Mouse (Mus musculus) heart, embryonic 14.5 days (tissue): ENCODE results near the gene Rasgef1c. TPM values are rescaled to one million over a fixed set of nuclear protein-coding genes. Genes with fewer than 3 reads are reported as not detected.
A peak's percentile ranks its signal among the peaks of the same experiment; 100 is the strongest.

Experiments used
- ATAC-seq: fragments of 200-750 bp; cut with Nextera tagmentation; 2 replicates; pipeline ENCODE4 v1.8.0; 2017; ENCODE audit warnings: low read depth, moderate TSS enrichment; ENCODE audit not compliant: insufficient number of reproducible peaks, insufficient read depth, low FRiP score
- H3K27ac ChIP-seq, 2 experiments: fragments of 200-500 bp in 1 of 2; fragments of 300-500 bp in 1 of 2; sonication (generic) in 1 of 2; replicated peaks in 1 of 2; 2 replicates each; pipeline ENCODE4 v1.5.1; 2012 to 2014; ENCODE audit warnings: low read depth in 2 of 2, low read length in 2 of 2, control low read depth in 1 of 2, mild to moderate bottlenecking in 1 of 2, mixed read lengths in 1 of 2; ENCODE audit not compliant: control insufficient read depth in 1 of 2, insufficient read depth in 1 of 2
- H3K27me3 ChIP-seq: fragments of 300-500 bp; sonication (generic); 2 replicates; pipeline ENCODE4 v1.6.1; 2014; ENCODE audit warnings: mild to moderate bottlenecking, low read length, control low read depth; ENCODE audit not compliant: control insufficient read depth, insufficient read depth
- H3K36me3 ChIP-seq: fragments of 300-500 bp; sonication (generic); 2 replicates; pipeline ENCODE4 v1.6.1; 2014; ENCODE audit warnings: mild to moderate bottlenecking, control low read depth, low read length, mixed read lengths; ENCODE audit not compliant: control insufficient read depth, insufficient read depth
- H3K4me1 ChIP-seq, 2 experiments: fragments of 200-500 bp in 1 of 2; fragments of 300-500 bp in 1 of 2; sonication (generic) in 1 of 2; 2 replicates each; pipeline ENCODE4 v1.6.1; 2012 to 2014; ENCODE audit warnings: low read length in 2 of 2, control low read depth in 1 of 2, mixed read lengths in 1 of 2; ENCODE audit not compliant: control insufficient read depth in 2 of 2, insufficient read depth in 2 of 2
- H3K4me2 ChIP-seq: fragments of 300-500 bp; sonication (generic); 2 replicates; pipeline ENCODE4 v1.6.1; 2014; ENCODE audit warnings: mild to moderate bottlenecking, low read length
- H3K4me3 ChIP-seq, 2 experiments: fragments of 200-500 bp in 1 of 2; fragments of 300-500 bp in 1 of 2; sonication (generic) in 1 of 2; 2 replicates each; pipeline ENCODE4 v1.5.1; 2012 to 2014; ENCODE audit warnings: low read length in 2 of 2, mild to moderate bottlenecking in 2 of 2, control low read depth in 1 of 2, low read depth in 1 of 2, moderate library complexity in 1 of 2; ENCODE audit not compliant: control insufficient read depth in 1 of 2, insufficient read depth in 1 of 2
- H3K9ac ChIP-seq: fragments of 300-500 bp; sonication (generic); 2 replicates; pipeline ENCODE4 v1.6.1; 2014; ENCODE audit warnings: mild to moderate bottlenecking, low read length
- H3K9me3 ChIP-seq: fragments of 300-500 bp; sonication (generic); 2 replicates; pipeline ENCODE4 v1.6.1; 2016; ENCODE audit warnings: low read length, control low read depth; ENCODE audit not compliant: control insufficient read depth
- WGBS: fragments of 180-500 bp; shearing (Covaris S2); extraction: QIAGEN DNeasy Blood & Tissue Kit; methylation state at CpG from one replicate; pipeline ENCODE4 v1.1.7; 2014; 5-methylcytosine and 5-hydroxymethylcytosine counted together
- polyA plus RNA-seq: library from polyadenylated mRNA; unstranded; fragments of >200 nt; fragmentation: Nextera tagmentation; extraction: Ambion mirVana; gene quantifications from 2 replicates; pipeline ENCODE4 v1.2.1, GENCODE M21; 2014

The Rasgef1c gene
- polyA plus RNA-seq, 1 experiment from 2014 or later, result not detected

DNA sequence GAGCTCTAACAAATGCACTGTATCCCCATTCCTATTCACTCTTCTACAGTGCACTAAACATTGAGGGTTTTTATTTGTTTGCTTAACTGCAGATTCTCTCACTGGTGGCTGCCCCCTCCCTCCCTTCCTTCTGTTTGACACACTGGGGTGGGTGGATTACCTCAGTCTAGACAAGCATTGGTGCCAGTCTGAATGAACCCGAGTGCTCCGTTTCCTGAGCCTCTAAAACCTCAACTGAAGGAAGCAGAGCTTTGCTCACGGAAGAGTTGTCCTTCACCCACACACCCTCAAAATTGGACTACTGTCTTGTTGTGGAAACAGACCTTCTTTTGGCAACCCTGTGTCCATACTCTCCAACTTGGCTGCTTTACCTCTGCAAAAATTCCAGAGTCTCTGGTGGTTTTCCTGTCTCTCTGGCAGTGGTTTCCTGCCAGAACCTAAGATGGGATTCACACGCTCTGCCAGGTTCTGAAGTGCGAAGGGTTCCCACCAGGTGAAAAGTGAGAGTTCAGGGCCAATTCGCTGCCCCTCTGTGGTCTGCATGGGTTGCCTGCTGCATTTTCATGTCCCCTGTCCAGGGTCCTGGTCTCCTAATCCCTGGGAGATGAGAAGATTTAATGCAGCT is 5.6 kb upstream of the Rasgef1c start:
- peaks cover 27% of the 10 kb centered on the region for H3K27me3 ChIP-seq

GRCm38 (mm10) chr11:49900043-49900442 is 1.6 kb upstream of the Rasgef1c start:
- no peaks in the 10 kb centered on the region for H3K36me3 ChIP-seq
- no peak overlapping the region for H3K4me2 ChIP-seq
- H3K27ac ChIP-seq, result no peak overlapping the region
- peaks cover 0 to 8% of the 10 kb centered on the region in 2 experiments; a peak in 3 of 4 replicates for H3K4me1 ChIP-seq
- no peak overlapping the region for H3K4me3 ChIP-seq
- WGBS, result 25% methylated on average over 6 of the region's 6 CpGs
- no peak overlapping the region for H3K9ac ChIP-seq
- peaks cover 49% of the 10 kb centered on the region for H3K27me3 ChIP-seq
- no peak for ATAC-seq
- H3K9me3 ChIP-seq, result no peaks in the 10 kb centered on the region

More for the DNA sequence above, 5.6 kb upstream of the Rasgef1c start:
- Histone ChIP-seq H3K9me3 (no peaks in the 10 kb centered on the region), H3K9ac (no peak overlapping the region), H3K4me2 (no peak overlapping the region), H3K4me1 (peaks cover under 1 to 3% of the 10 kb centered on the region in 2 experiments; a peak in 2 of 4 replicates), H3K27ac (no peak overlapping the region), H3K4me3 (no peak overlapping the region), H3K36me3 (no peaks in the 10 kb centered on the region)
- WGBS, result 46% methylated on average over 6 of the region's 6 CpGs
- ATAC-seq, result no peak

GRCm38 (mm10) chr11:49900962-49901658 is 525 bp upstream of the Rasgef1c start:
- Histone ChIP-seq H3K27ac (no peak overlapping the region), H3K27me3 (peaks cover 49% of the 10 kb centered on the region), H3K4me1 (peaks cover 0 to 8% of the 10 kb centered on the region in 2 experiments; a peak in 3 of 4 replicates), H3K9me3 (no peaks in the 10 kb centered on the region), H3K9ac (peak overlapping the region; percentile 70), H3K4me2 (peak overlapping the region; percentile 100), H3K4me3 (peak overlapping the region; percentile 52 to 64), H3K36me3 (no peaks in the 10 kb centered on the region)
- 27% methylated on average over 15 of the region's 15 CpGs for WGBS
- no peak for ATAC-seq

GRCm38 (mm10) chr11:49903333-49903732 is 1.7 kb downstream of the Rasgef1c start:
- H3K27me3 ChIP-seq, result peaks cover 49% of the 10 kb centered on the region
- H3K9ac ChIP-seq, result no peak overlapping the region
- no peaks in the 10 kb centered on the region for H3K9me3 ChIP-seq
- no peak overlapping the region for H3K27ac ChIP-seq
- no peak overlapping the region for H3K4me2 ChIP-seq
- no peak for ATAC-seq
- H3K4me3 ChIP-seq, result no peak overlapping the region
- peaks cover 0 to 8% of the 10 kb centered on the region in 2 experiments; a peak in 3 of 4 replicates for H3K4me1 ChIP-seq
- no peaks in the 10 kb centered on the region for H3K36me3 ChIP-seq
- 6% methylated on average over 7 of the region's 7 CpGs for WGBS

DNA sequence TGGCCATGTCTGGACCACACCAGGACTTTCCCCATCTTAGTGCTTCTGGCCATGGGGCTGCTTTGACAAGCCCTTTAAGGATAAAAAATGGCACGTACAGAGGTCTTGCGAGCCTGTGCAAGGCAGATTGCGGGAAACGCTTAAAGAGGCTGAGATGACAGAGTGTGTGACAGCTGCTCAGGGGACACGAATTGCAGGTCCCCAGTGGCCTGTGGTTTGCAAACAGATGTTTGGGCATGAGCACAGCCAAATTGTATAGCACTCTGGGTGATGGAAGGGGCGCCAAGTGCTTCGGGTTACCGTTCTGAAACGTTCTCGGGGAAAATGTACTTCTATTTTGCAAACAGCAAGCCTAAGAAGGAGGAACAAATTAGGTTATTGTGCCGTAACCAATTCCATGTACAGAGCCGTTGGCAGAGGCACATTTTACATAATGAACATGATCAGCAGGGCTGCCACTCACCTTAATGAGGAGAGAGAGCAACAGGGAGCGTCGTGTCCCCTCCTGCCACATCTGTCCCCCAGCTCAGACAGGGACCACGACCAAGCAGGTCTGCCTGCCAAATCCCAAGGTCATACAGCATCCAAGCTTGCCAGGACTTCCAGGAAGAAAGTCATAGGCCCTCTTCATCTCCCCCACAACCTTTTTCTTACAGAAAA is 17.0 kb downstream of the Rasgef1c start:
- peaks cover 12% of the 10 kb centered on the region; the same call in 1 of the 2 replicates for H3K27me3 ChIP-seq
- H3K4me2 ChIP-seq, result no peak overlapping the region
- no peak for ATAC-seq
- H3K27ac ChIP-seq, result no peak overlapping the region
- H3K4me1 ChIP-seq, result peaks cover 2 to 5% of the 10 kb centered on the region in 2 experiments; a peak in 1 of 4 replicates
- no peak overlapping the region for H3K9ac ChIP-seq
- WGBS, result 68% methylated on average over 15 of the region's 15 CpGs
- H3K9me3 ChIP-seq, result no peaks in the 10 kb centered on the region
- no peak overlapping the region for H3K4me3 ChIP-seq
- no peaks in the 10 kb centered on the region for H3K36me3 ChIP-seq

GRCm38 (mm10) chr11:49919304-49919703 is 17.7 kb downstream of the Rasgef1c start:
- no peak overlapping the region for H3K4me2 ChIP-seq
- H3K27me3 ChIP-seq, result peaks cover 9% of the 10 kb centered on the region; the same call in 1 of the 2 replicates
- H3K9me3 ChIP-seq, result no peaks in the 10 kb centered on the region
- no peak for ATAC-seq
- H3K4me1 ChIP-seq, result peaks cover 2 to 5% of the 10 kb centered on the region in 2 experiments; a peak in 1 of 4 replicates
- no peak overlapping the region for H3K4me3 ChIP-seq
- no peak overlapping the region for H3K27ac ChIP-seq
- 83% methylated on average over 6 of the region's 6 CpGs for WGBS
- H3K9ac ChIP-seq, result no peak overlapping the region
- H3K36me3 ChIP-seq, result no peaks in the 10 kb centered on the region

DNA sequence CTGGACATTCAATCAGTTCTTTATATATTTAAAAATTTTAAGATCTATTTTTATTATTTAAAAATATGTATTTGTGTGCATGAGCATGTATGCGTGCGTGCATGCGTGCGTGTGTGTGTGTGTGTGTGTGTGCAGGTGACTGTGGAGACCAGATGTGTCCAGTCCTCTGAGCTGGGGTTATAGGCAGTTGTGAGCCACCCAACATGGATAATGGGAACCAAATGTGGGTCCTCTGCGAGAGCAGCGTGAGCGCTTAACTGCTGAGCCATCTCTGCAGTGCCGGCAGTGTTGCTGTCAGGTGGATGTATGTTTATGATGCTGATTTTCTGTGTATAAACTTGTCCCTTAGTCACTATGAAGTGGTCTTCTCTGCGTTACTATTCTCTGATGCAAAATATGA is 21.9 kb downstream of the Rasgef1c start:
- Histone ChIP-seq H3K4me2 (no peak overlapping the region), H3K4me1 (no peaks in the 10 kb centered on the region), H3K9ac (no peak overlapping the region), H3K4me3 (no peak overlapping the region), H3K27ac (no peak overlapping the region), H3K36me3 (no peaks in the 10 kb centered on the region), H3K9me3 (no peaks in the 10 kb centered on the region), H3K27me3 (peaks cover 19% of the 10 kb centered on the region; the same call in 1 of the 2 replicates)
- no peak for ATAC-seq
- WGBS, result 88% methylated on average over 9 of the region's 9 CpGs
